Mouse (Mus musculus) heart, postnatal 4 days (tissue): ENCODE data around the gene Mief2. TPM values are rescaled to one million over a fixed set of nuclear protein-coding genes. Genes with fewer than 3 reads are reported as not detected.

Experiments used
- DNase-seq: peaks from one replicate; pipeline ENCODE4 v3.0.0; 2021
- microRNA-seq, 2 experiments: library from miRNA; unstranded; fragments of <30 nt; microRNA quantifications; one replicate each; pipeline ENCODE4 v1.2.0; 2021 to 2022
- total RNA-seq, 2 experiments: library from RNA; stranded (reverse); gene quantifications; 2 replicates each; pipeline ENCODE4 v1.2.3; 2021

The Mief2 gene
- total RNA-seq, 2 experiments from 2014 or later: 20.7 to 24.8 TPM

DNA sequence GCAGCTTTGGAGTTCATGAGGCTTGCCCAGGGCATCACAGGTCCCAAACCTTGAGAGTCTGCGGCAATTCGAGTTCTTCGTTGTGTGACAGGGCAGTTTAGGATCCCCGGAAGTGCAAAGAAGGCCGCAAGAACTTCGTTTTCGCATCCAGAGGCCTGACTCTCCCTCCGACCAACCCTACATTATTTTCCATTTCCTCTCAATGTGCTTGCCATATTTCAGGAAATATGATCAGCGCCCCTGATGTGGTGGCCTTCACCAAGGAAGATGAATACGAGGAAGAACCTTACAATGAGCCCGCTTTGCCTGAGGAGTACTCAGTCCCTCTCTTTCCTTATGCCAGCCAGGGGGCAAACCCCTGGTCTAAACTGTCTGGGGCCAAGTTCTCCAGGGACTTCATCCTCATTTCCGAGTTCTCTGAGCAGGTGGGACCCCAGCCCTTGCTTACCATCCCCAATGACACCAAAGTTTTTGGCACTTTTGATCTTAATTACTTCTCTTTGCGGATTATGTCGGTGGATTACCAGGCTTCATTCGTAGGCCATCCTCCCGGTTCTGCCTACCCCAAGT lies 49.7 kb downstream of the Mief2 start:
- no peak for DNase-seq

DNA sequence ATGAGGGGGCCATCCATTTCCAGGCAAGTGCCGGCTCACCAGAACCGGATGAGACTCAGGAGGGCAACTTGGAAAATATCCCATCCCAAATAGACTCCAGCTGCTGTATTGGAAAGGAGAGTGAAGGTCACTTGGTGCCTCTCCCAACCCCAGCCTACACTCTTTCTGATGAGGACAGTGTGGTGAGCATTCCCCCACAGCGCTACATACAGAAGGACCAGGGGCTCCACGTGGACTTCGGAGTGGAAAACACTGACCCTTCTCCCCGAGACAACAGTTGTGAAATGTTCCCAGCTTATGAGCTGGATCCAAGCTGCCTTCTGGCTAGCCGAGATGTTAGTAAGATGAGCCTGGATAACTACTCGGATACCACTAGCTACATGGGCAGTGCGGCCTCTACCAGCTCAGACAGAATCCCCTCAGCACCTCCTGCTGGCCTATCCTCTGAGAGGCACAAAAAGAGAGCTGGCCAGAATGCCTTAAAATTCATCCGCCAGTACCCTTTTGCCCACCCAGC lies 51.5 kb downstream of the Mief2 start:
- DNase-seq: no peak

Small RNA genes within 50 kb of the gene (microRNA-seq; reads per million reads assigned to microRNA genes)
- 4.8 to 17.4 reads per million in 2 experiments for gene Mir5100

Other genes with a start within 250 kb of the Mief2 start
- 10 to 100 TPM; 69.1 to 71.9 TPM for gene Alkbh5, start 192.0 kb upstream of the Mief2 start, total RNA-seq
- 10 to 100 TPM; 26.6 to 28.4 TPM for gene Llgl1, start 28.7 kb upstream of the Mief2 start, total RNA-seq
- 100 to 1,000 TPM; 104 to 107 TPM for gene Flii, start 1.1 kb upstream of the Mief2 start, total RNA-seq
- 1 to 10 TPM; 7.7 to 8.0 TPM for gene Top3a, start 49.0 kb downstream of the Mief2 start, total RNA-seq
- 10 to 100 TPM; 15.8 to 16.2 TPM for gene Smcr8, start 49.1 kb downstream of the Mief2 start, total RNA-seq
- 10 to 100 TPM; 24.7 to 26.8 TPM for gene Shmt1, start 83.3 kb downstream of the Mief2 start, total RNA-seq
- 10 to 100 TPM; 17.1 to 19.7 TPM for gene Dhrs7b, start 102.2 kb downstream of the Mief2 start, total RNA-seq
- 10 to 100 TPM; 37.5 to 43.4 TPM for gene Tmem11, start 150.9 kb downstream of the Mief2 start, total RNA-seq
- gene Natd1, start 186.4 kb downstream of the Mief2 start, total RNA-seq: 10 to 100 TPM; 24.4 to 27.6 TPM
- gene Map2k3, start 203.6 kb downstream of the Mief2 start, total RNA-seq: 10 to 100 TPM; 38.8 to 42.3 TPM